Mouse (Mus musculus) MEL (cell line): ENCODE measurements around the gene G6pc3.

ENCODE experiments used
- CTCF ChIP-seq, 3 experiments: IDR thresholded peaks in 2 of 3; conservative IDR thresholded peaks in 1 of 3; 2 replicates each; pipeline ENCODE4 v1.5.1; 2011 to 2012; ENCODE audit warnings: low read length in 3 of 3, low read depth in 2 of 3, mild to moderate bottlenecking in 2 of 3, improper control_type of control experiment in 1 of 3, inconsistent platforms in 1 of 3, mixed read lengths in 1 of 3, moderate library complexity in 1 of 3; ENCODE audit not compliant: control insufficient read depth in 1 of 3, insufficient read depth in 1 of 3, poor library complexity in 1 of 3, severe bottlenecking in 1 of 3
- E2F4 ChIP-seq: IDR thresholded peaks from 2 replicates; pipeline ENCODE4 v1.6.1; 2011; ENCODE audit warnings: low read depth, low read length, improper control_type of control experiment, borderline replicate concordance
- EP300 ChIP-seq, 2 experiments: IDR thresholded peaks; 2 replicates each; pipeline ENCODE4 v1.6.1; 2011; ENCODE audit warnings: improper control_type of control experiment in 2 of 2, low read length in 2 of 2, low read depth in 1 of 2, mild to moderate bottlenecking in 1 of 2
- GATA1 ChIP-seq: IDR thresholded peaks from 2 replicates; pipeline ENCODE4 v1.6.1; 2011; ENCODE audit warnings: low read depth, low read length, improper control_type of control experiment
- NELFE ChIP-seq: IDR thresholded peaks from 2 replicates; pipeline ENCODE4 v1.6.1; 2011; ENCODE audit warnings: low read depth, low read length, improper control_type of control experiment
- POLR2A ChIP-seq, 2 experiments: IDR thresholded peaks; 2 replicates each; pipeline ENCODE4 v1.6.1; 2011 to 2012; ENCODE audit warnings: low read length in 2 of 2, mild to moderate bottlenecking in 2 of 2, control low read depth in 1 of 2, improper control_type of control experiment in 1 of 2, low read depth in 1 of 2, moderate library complexity in 1 of 2; ENCODE audit not compliant: control insufficient read depth in 1 of 2, insufficient read depth in 1 of 2, poor library complexity in 1 of 2
- POLR2AphosphoS2 ChIP-seq: IDR thresholded peaks from 2 replicates; pipeline ENCODE4 v1.6.1; 2011; ENCODE audit warnings: low read length, improper control_type of control experiment
- SIN3A ChIP-seq: IDR thresholded peaks from 2 replicates; pipeline ENCODE4 v1.6.1; 2012; ENCODE audit warnings: low read length, improper control_type of control experiment, inconsistent platforms
- SMC3 ChIP-seq: IDR thresholded peaks from 2 replicates; pipeline ENCODE4 v1.6.1; 2011; ENCODE audit warnings: low read depth, low read length, improper control_type of control experiment
- TAL1 ChIP-seq: IDR thresholded peaks from 2 replicates; pipeline ENCODE4 v1.6.1; 2012; ENCODE audit warnings: mild to moderate bottlenecking, inconsistent platforms, low read length, moderate library complexity, mixed read lengths
- TBP ChIP-seq: IDR thresholded peaks from 2 replicates; pipeline ENCODE4 v1.8.0; 2011; ENCODE audit warnings: low read depth, low read length, improper control_type of control experiment
- ZC3H11A ChIP-seq: IDR thresholded peaks from 2 replicates; pipeline ENCODE4 v1.6.1; 2012; ENCODE audit warnings: low read depth, mild to moderate bottlenecking, inconsistent platforms, low read length, improper control_type of control experiment
- ZNF384 ChIP-seq: IDR thresholded peaks from 2 replicates; pipeline ENCODE4 v1.6.1; 2012; ENCODE audit warnings: low read depth, mild to moderate bottlenecking, inconsistent platforms, low read length, improper control_type of control experiment

GRCm38 (mm10) chr11:102184646-102185495 is 4.5 kb upstream of the G6pc3 start, which contains the start of gene Lsm12:
- TF ChIP-seq GATA1 = no peak
- peak; percentile 92 to 99 for TF ChIP-seq POLR2A (IDR thresholded peaks at IDR 0.05; ENCODE audit: control insufficient read depth in 1 of 2, insufficient read depth in 1 of 2, low read depth in 1 of 2, low read length in 2 of 2, poor library complexity in 1 of 2)
- TF ChIP-seq TBP = peak; percentile 95
- no peak for TF ChIP-seq EP300 (IDR thresholded peaks at IDR 0.05; ENCODE audit: low read depth in 1 of 2, low read length in 2 of 2)
- TF ChIP-seq SMC3 = no peak
- no peak; a peak in 1 of 6 replicates for TF ChIP-seq CTCF (IDR thresholded peaks at IDR 0.05 in 2 of 3, conservative IDR thresholded peaks at IDR 0.05 in 1 of 3; ENCODE audit: control insufficient read depth in 1 of 3, insufficient read depth in 1 of 3, low read depth in 2 of 3, low read length in 3 of 3, poor library complexity in 1 of 3, severe bottlenecking in 1 of 3)
- TF ChIP-seq POLR2AphosphoS2 = peak; percentile 95
- peak; percentile 13 for TF ChIP-seq SIN3A
- TF ChIP-seq E2F4 = no peak
- TF ChIP-seq ZNF384 = no peak
- no peak for TF ChIP-seq ZC3H11A
- peak; percentile 96 for TF ChIP-seq NELFE
- TF ChIP-seq TAL1 = no peak
